Mouse (Mus musculus) heart, postnatal 0 days (tissue): ENCODE data around the gene Rps11. TPM values are rescaled to one million over a fixed set of nuclear protein-coding genes. Genes with fewer than 3 reads are reported as not detected.

Source experiments
- ATAC-seq: fragments of 200-750 bp; cut with Nextera tagmentation; 2 replicates; pipeline ENCODE4 v1.8.0; 2017; ENCODE audit warnings: low read depth, moderate number of reproducible peaks, moderate library complexity; ENCODE audit not compliant: insufficient read depth
- DNase-seq: peaks from one replicate; pipeline ENCODE4 v3.0.0-alpha.2; 2016; ENCODE audit warnings: low spot score
- H3K27ac ChIP-seq: fragments of 300-500 bp; sonication (generic); 2 replicates; pipeline ENCODE4 v1.5.1; 2014; ENCODE audit warnings: low read depth, mild to moderate bottlenecking
- H3K27me3 ChIP-seq: fragments of 300-500 bp; sonication (generic); 2 replicates; pipeline ENCODE4 v1.6.1; 2014; ENCODE audit warnings: low read length, mixed read lengths; ENCODE audit not compliant: control insufficient read depth, insufficient read depth
- H3K36me3 ChIP-seq: fragments of 300-500 bp; sonication (generic); replicated peaks from 2 replicates; pipeline ENCODE4 v1.6.1; 2014; ENCODE audit warnings: low read length, mixed read lengths; ENCODE audit not compliant: control insufficient read depth, insufficient read depth
- H3K4me1 ChIP-seq: fragments of 300-500 bp; sonication (generic); 2 replicates; pipeline ENCODE4 v1.6.1; 2014; ENCODE audit warnings: antibody characterized with exemption; ENCODE audit not compliant: control insufficient read depth, insufficient read depth
- H3K4me2 ChIP-seq: fragments of 300-500 bp; sonication (generic); 2 replicates; pipeline ENCODE4 v1.6.1; 2014; ENCODE audit warnings: low read depth, mild to moderate bottlenecking, low read length, moderate library complexity
- H3K4me3 ChIP-seq: fragments of 300-500 bp; sonication (generic); 2 replicates; pipeline ENCODE4 v1.5.1; 2014; ENCODE audit warnings: low read depth, low read length
- H3K9ac ChIP-seq: fragments of 300-500 bp; sonication (generic); replicated peaks from 2 replicates; pipeline ENCODE4 v1.6.1; 2014; ENCODE audit warnings: low read depth, low read length, mixed read lengths
- H3K9me3 ChIP-seq: fragments of 300-500 bp; sonication (generic); replicated peaks from 2 replicates; pipeline ENCODE4 v1.6.1; 2016; ENCODE audit warnings: low read length; ENCODE audit not compliant: control insufficient read depth
- CTCF ChIP-seq: IDR thresholded peaks from 2 replicates; pipeline ENCODE4 v1.5.1; 2016; ENCODE audit warnings: antibody characterized with exemption, control low read depth, low read depth
- EP300 ChIP-seq: IDR thresholded peaks from 2 replicates; pipeline ENCODE4 v1.6.1; 2016; ENCODE audit warnings: antibody characterized with exemption, low read depth
- WGBS: fragments of 180-500 bp; shearing (Covaris S2); extraction: QIAGEN DNeasy Blood & Tissue Kit; methylation state at CpG from one replicate; pipeline ENCODE4 v1.1.7; 2014; 5-methylcytosine and 5-hydroxymethylcytosine counted together
- polyA plus RNA-seq: library from polyadenylated mRNA; unstranded; fragments of >200 nt; fragmentation: Nextera tagmentation; extraction: Ambion mirVana; gene quantifications from 2 replicates; pipeline ENCODE4 v1.2.1, GENCODE M21; 2015
- total RNA-seq: library from RNA; depleted of rRNA; stranded (reverse); fragments of >200 nt; gene quantifications from 2 replicates; pipeline ENCODE4 v1.2.3, GENCODE M21; 2014; ENCODE audit warnings: low replicate concordance

Rps11 gene
- total and polyA plus RNA-seq, 2 experiments from 2014 or later = 730 to 1,247 TPM

- Histone ChIP-seq H3K27me3 (no peaks in the 10 kb centered on the region), H3K4me3 (no peak overlapping the region), H3K4me2 (no peak overlapping the region), H3K27ac (no peak overlapping the region), H3K36me3 (peaks cover 22% of the 10 kb centered on the region), H3K9me3 (no peaks in the 10 kb centered on the region), H3K4me1 (peaks cover 2% of the 10 kb centered on the region; the same call in 1 of the 2 replicates), H3K9ac (no peak overlapping the region)
- 55% methylated on average over 5 of the region's 5 CpGs for WGBS
- no peak for ATAC-seq
- TF ChIP-seq EP300 = no peak
- no peak for TF ChIP-seq CTCF
- no peak for DNase-seq
These were observed 43.2 kb downstream of the Rps11 start for GRCm38 (mm10) chr7:45081016-45081415.

- H3K27ac ChIP-seq = no peak overlapping the region
- peak; percentile 81 for DNase-seq
- no peak overlapping the region for H3K4me2 ChIP-seq
- H3K9ac ChIP-seq = no peak overlapping the region
- TF ChIP-seq CTCF = peak; percentile 94
- no peak for TF ChIP-seq EP300
- no peak overlapping the region for H3K4me3 ChIP-seq
- H3K9me3 ChIP-seq = no peaks in the 10 kb centered on the region
- peaks cover 9% of the 10 kb centered on the region; the same call in 1 of the 2 replicates for H3K4me1 ChIP-seq
- H3K27me3 ChIP-seq = no peaks in the 10 kb centered on the region
- H3K36me3 ChIP-seq = peaks cover 23% of the 10 kb centered on the region
- under 1% methylated on average over 10 of the region's 10 CpGs for WGBS
- ATAC-seq = peak; percentile 33; the same call in 1 of the 2 replicates
These were observed 44.4 kb downstream of the Rps11 start for GRCm38 (mm10) chr7:45079856-45080255.

GRCm38 (mm10) chr7:45078513-45078912 lies 45.7 kb downstream of the Rps11 start:
- Histone ChIP-seq H3K9me3 (no peaks in the 10 kb centered on the region), H3K27me3 (no peaks in the 10 kb centered on the region), H3K4me3 (no peak overlapping the region), H3K27ac (no peak overlapping the region), H3K36me3 (peaks cover 32% of the 10 kb centered on the region), H3K4me2 (no peak overlapping the region), H3K4me1 (peaks cover 9% of the 10 kb centered on the region; the same call in 1 of the 2 replicates), H3K9ac (no peak overlapping the region)
- no peak; the same call in 1 of the 2 replicates for ATAC-seq
- DNase-seq = peak; percentile 78
- TF ChIP-seq CTCF (peak; percentile 87), EP300 (no peak)
- WGBS = 21% methylated on average over 9 of the region's 9 CpGs

GRCm38 (mm10) chr7:45077829-45078228 lies 46.4 kb downstream of the Rps11 start:
- Histone ChIP-seq H3K4me2 (no peak overlapping the region), H3K4me3 (no peak overlapping the region), H3K9ac (no peak overlapping the region), H3K27me3 (no peaks in the 10 kb centered on the region), H3K4me1 (peaks cover 9% of the 10 kb centered on the region; the same call in 1 of the 2 replicates), H3K9me3 (no peaks in the 10 kb centered on the region), H3K27ac (no peak overlapping the region), H3K36me3 (peaks cover 32% of the 10 kb centered on the region)
- no peak for TF ChIP-seq CTCF
- no peak for TF ChIP-seq EP300
- no peak for DNase-seq
- 94% methylated on average over 2 of the region's 2 CpGs for WGBS
- ATAC-seq = no peak

- TF ChIP-seq CTCF (no peak), EP300 (no peak)
- peaks cover 9% of the 10 kb centered on the region; the same call in 1 of the 2 replicates for H3K4me1 ChIP-seq
- H3K4me2 ChIP-seq = no peak overlapping the region
- H3K27me3 ChIP-seq = no peaks in the 10 kb centered on the region
- no peak for DNase-seq
- ATAC-seq = no peak
- H3K27ac ChIP-seq = no peak overlapping the region
- H3K9me3 ChIP-seq = no peaks in the 10 kb centered on the region
- H3K36me3 ChIP-seq = peaks cover 32% of the 10 kb centered on the region
- no peak overlapping the region for H3K4me3 ChIP-seq
- 86% methylated on average over 14 of the region's 14 CpGs for WGBS
- H3K9ac ChIP-seq = no peak overlapping the region
These were observed 46.9 kb downstream of the Rps11 start for GRCm38 (mm10) chr7:45077322-45077721.

GRCm38 (mm10) chr7:45076501-45076900 lies 47.7 kb downstream of the Rps11 start:
- Histone ChIP-seq H3K27ac (no peak overlapping the region), H3K27me3 (no peaks in the 10 kb centered on the region), H3K9me3 (no peaks in the 10 kb centered on the region), H3K4me1 (peaks cover 9% of the 10 kb centered on the region; the same call in 1 of the 2 replicates), H3K4me2 (no peak overlapping the region), H3K9ac (no peak overlapping the region), H3K4me3 (no peak overlapping the region), H3K36me3 (peaks cover 32% of the 10 kb centered on the region)
- no peak for ATAC-seq
- 91% methylated on average over 30 of the region's 30 CpGs for WGBS
- TF ChIP-seq EP300 (no peak), CTCF (no peak)
- DNase-seq = no peak
